In genomic region chr5:135167469-135167868, GRCm38 (mm10) we compare ENCODE assay signal across 10 mouse cellular contexts. TPM values are rescaled to one million over a fixed set of nuclear protein-coding genes. Genes with fewer than 3 reads are reported as not detected.
A peak's percentile ranks its signal among the peaks of the same experiment; 100 is the strongest.
DNase-seq lines count a peak whose midpoint lies in the region; ATAC-seq lines count a peak whose summit lies in the region.
"Had no signal": no experiment of that assay in that cellular context is flagged by ENCODE, and none has a peak within 500 bp of the region (broad histone marks: within the 10 kb centered on the region; RNA-seq: fewer than 3 reads in every experiment).

No protein-coding gene starts in this region.

- H3K4me1 ChIP-seq in forebrain, embryonic 15.5 days, result peaks cover 10% of the 10 kb centered on the region
- peaks cover 18% of the 10 kb centered on the region for H3K4me1 ChIP-seq in forebrain, embryonic 10.5 days
- peaks cover 21% of the 10 kb centered on the region for H3K4me1 ChIP-seq in midbrain, embryonic 10.5 days
- peaks cover 13% of the 10 kb centered on the region for H3K4me1 ChIP-seq in midbrain, embryonic 16.5 days (ENCODE audit: control insufficient read depth, insufficient read depth, low read length)
- 0 out of 2 replicates have a peak, but pooled peaks cover 2% of the 10 kb centered on the region for H3K4me1 ChIP-seq in stomach, embryonic 16.5 days (ENCODE audit: control insufficient read depth, insufficient read depth, low read length)
- H3K4me1 ChIP-seq in heart, embryonic 11.5 days (ENCODE audit: control insufficient read depth, insufficient read depth, low read length), result peaks cover 7% of the 10 kb centered on the region

- ATAC-seq in forebrain, embryonic 15.5 days (replicated peaks), result no peak
- ATAC-seq in midbrain, embryonic 16.5 days, result no peak
- no peak for ATAC-seq in stomach, embryonic 16.5 days (ENCODE audit: insufficient read depth, low FRiP score)
- ATAC-seq in heart, embryonic 11.5 days (replicated peaks; ENCODE audit: insufficient number of reproducible peaks, low FRiP score, low TSS enrichment), result no peak

- 95% methylated on average over 4 of the region's 4 CpGs for WGBS in forebrain, embryonic 15.5 days
- 98% methylated on average over 4 of the region's 4 CpGs for WGBS in forebrain, embryonic 10.5 days
- WGBS in midbrain, embryonic 10.5 days, result 94% methylated on average over 4 of the region's 4 CpGs
- 97% methylated on average over 4 of the region's 4 CpGs for WGBS in midbrain, embryonic 16.5 days
- WGBS in stomach, embryonic 16.5 days, result 88% methylated on average over 4 of the region's 4 CpGs
- WGBS in heart, embryonic 11.5 days (ENCODE audit: insufficient replicate concordance), result 94% methylated on average over 4 of the region's 4 CpGs

- H3K9me3 ChIP-seq in forebrain, embryonic 15.5 days, result no peaks in the 10 kb centered on the region
- no peaks in the 10 kb centered on the region for H3K9me3 ChIP-seq in forebrain, embryonic 10.5 days
- H3K9me3 ChIP-seq in midbrain, embryonic 10.5 days (replicated peaks), result no peaks in the 10 kb centered on the region
- no peaks in the 10 kb centered on the region for H3K9me3 ChIP-seq in midbrain, embryonic 16.5 days (replicated peaks; ENCODE audit: control insufficient read depth, low read length, poor library complexity, severe bottlenecking)
- no peaks in the 10 kb centered on the region for H3K9me3 ChIP-seq in stomach, embryonic 16.5 days (replicated peaks; ENCODE audit: control insufficient read depth, low read length)
- no peaks in the 10 kb centered on the region for H3K9me3 ChIP-seq in heart, embryonic 11.5 days (replicated peaks; ENCODE audit: control insufficient read depth, low read length)
- H3K9me3 ChIP-seq: lung, embryonic 15.5 days had no signal

- peak overlapping the region; percentile 99; the same call in 1 of the 2 replicates for H3K27ac ChIP-seq in forebrain, embryonic 15.5 days (replicated peaks)
- H3K27ac ChIP-seq in forebrain, embryonic 10.5 days, result no peak overlapping the region; the same call in 1 of the 2 replicates
- no peak overlapping the region for H3K27ac ChIP-seq in midbrain, embryonic 10.5 days (replicated peaks)
- H3K27ac ChIP-seq in midbrain, embryonic 16.5 days (ENCODE audit: low read length), result no peak overlapping the region
- H3K27ac ChIP-seq in stomach, embryonic 16.5 days (ENCODE audit: low read length), result no peak overlapping the region
- no peak overlapping the region for H3K27ac ChIP-seq in heart, embryonic 11.5 days (ENCODE audit: low read depth, low read length)

- H3K4me2 ChIP-seq in forebrain, embryonic 15.5 days (replicated peaks), result no peak overlapping the region
- no peak overlapping the region; the same call in 1 of the 2 replicates for H3K4me2 ChIP-seq in midbrain, embryonic 16.5 days (ENCODE audit: low read length)
- peak overlapping the region; percentile 87; the same call in 1 of the 2 replicates for H3K4me2 ChIP-seq in stomach, embryonic 16.5 days (ENCODE audit: low read depth, low read length)
- H3K4me2 ChIP-seq in heart, embryonic 11.5 days, result no peak overlapping the region

- no peak overlapping the region for H3K9ac ChIP-seq in forebrain, embryonic 15.5 days (replicated peaks)
- no peak overlapping the region for H3K9ac ChIP-seq in midbrain, embryonic 16.5 days (ENCODE audit: low read depth, low read length)
- no peak overlapping the region for H3K9ac ChIP-seq in stomach, embryonic 16.5 days (ENCODE audit: low read length)
- no peak overlapping the region for H3K9ac ChIP-seq in heart, embryonic 11.5 days (ENCODE audit: low read depth, low read length)

- H3K27me3 ChIP-seq in forebrain, embryonic 15.5 days, result no peaks in the 10 kb centered on the region
- no peaks in the 10 kb centered on the region for H3K27me3 ChIP-seq in forebrain, embryonic 10.5 days (ENCODE audit: poor library complexity, severe bottlenecking)
- H3K27me3 ChIP-seq in midbrain, embryonic 10.5 days (ENCODE audit: low read depth, poor library complexity, severe bottlenecking), result no peaks in the 10 kb centered on the region
- H3K27me3 ChIP-seq in midbrain, embryonic 16.5 days (ENCODE audit: control insufficient read depth, insufficient read depth, low read depth, low read length), result no peaks in the 10 kb centered on the region
- H3K27me3 ChIP-seq in stomach, embryonic 16.5 days (ENCODE audit: control insufficient read depth, insufficient read depth, low read length), result no peaks in the 10 kb centered on the region
- no peaks in the 10 kb centered on the region for H3K27me3 ChIP-seq in heart, embryonic 11.5 days (ENCODE audit: control insufficient read depth, insufficient read depth, low read length)
- H3K27me3 ChIP-seq: lung, embryonic 15.5 days; Patski had no signal

- H3K4me3 ChIP-seq in forebrain, embryonic 15.5 days, result no peak overlapping the region
- no peak overlapping the region for H3K4me3 ChIP-seq in forebrain, embryonic 10.5 days
- peak overlapping the region; percentile 69; the same call in 1 of the 2 replicates for H3K4me3 ChIP-seq in midbrain, embryonic 10.5 days
- no peak overlapping the region for H3K4me3 ChIP-seq in midbrain, embryonic 16.5 days (ENCODE audit: low read depth, low read length)
- no peak overlapping the region for H3K4me3 ChIP-seq in stomach, embryonic 16.5 days (replicated peaks; ENCODE audit: low read length)
- H3K4me3 ChIP-seq in heart, embryonic 11.5 days (ENCODE audit: low read depth, low read length), result no peak overlapping the region

- H3K36me3 ChIP-seq in forebrain, embryonic 15.5 days, result peaks cover 11% of the 10 kb centered on the region
- peaks cover 33% of the 10 kb centered on the region for H3K36me3 ChIP-seq in forebrain, embryonic 10.5 days (replicated peaks)
- H3K36me3 ChIP-seq in midbrain, embryonic 10.5 days, result peaks cover 31% of the 10 kb centered on the region
- peaks cover 7% of the 10 kb centered on the region; the same call in 1 of the 2 replicates for H3K36me3 ChIP-seq in midbrain, embryonic 16.5 days (ENCODE audit: control insufficient read depth, insufficient read depth, low read length)
- 0 out of 2 replicates have a peak, but pooled peaks cover 5% of the 10 kb centered on the region for H3K36me3 ChIP-seq in stomach, embryonic 16.5 days (ENCODE audit: control insufficient read depth, insufficient read depth, low read length)
- H3K36me3 ChIP-seq in heart, embryonic 11.5 days (ENCODE audit: control insufficient read depth, insufficient read depth, low read length), result peaks cover 1% of the 10 kb centered on the region; the same call in 1 of the 2 replicates

- DNase-seq in forebrain, embryonic 10.5 days (ENCODE audit: extremely low spot score, low spot score), result no peak
- DNase-seq in midbrain, embryonic 10.5 days (ENCODE audit: low spot score), result no peak
- peak; percentile 29 for DNase-seq in induced T-regulatory cell, adult 2 months (ENCODE audit: low read depth)
- DNase-seq in urinary bladder, postnatal 36 days (ENCODE audit: low spot score in 2 of 2), result no peak

RNA-seq across cellular contexts. Expression of gene Bcl7b, which starts 0.6 kb away (rescaled TPM):
- 52.9 and 53.8 TPM in 2 replicates for polyA plus RNA-seq in forebrain, embryonic 15.5 days (2015; fragmentation: Nextera tagmentation; extraction: Ambion mirVana)
- polyA plus RNA-seq in forebrain, embryonic 10.5 days (2016; fragmentation: Nextera tagmentation; extraction: Ambion mirVana), result 43.3 and 44.4 TPM in 2 replicates
- 49.4 and 49.5 TPM in 2 replicates for polyA plus RNA-seq in midbrain, embryonic 10.5 days (2016; fragmentation: Nextera tagmentation; extraction: Ambion mirVana)
- 40.4 TPM in 2 replicates for polyA plus RNA-seq in midbrain, embryonic 16.5 days (2015; fragmentation: Nextera tagmentation; extraction: Ambion mirVana)
- polyA plus RNA-seq in stomach, embryonic 16.5 days (2015; fragmentation: Nextera tagmentation; extraction: Ambion mirVana), result 50.1 and 54.6 TPM in 2 replicates
- 32.3 and 35.2 TPM in 2 replicates for polyA plus RNA-seq in heart, embryonic 11.5 days (2014; fragmentation: Nextera tagmentation; extraction: Ambion mirVana)

RNA-seq across cellular contexts. Expression of gene Tbl2, which starts 18.0 kb away (rescaled TPM):
- polyA plus RNA-seq in forebrain, embryonic 15.5 days (2015; fragmentation: Nextera tagmentation; extraction: Ambion mirVana), result 16.8 and 17.5 TPM in 2 replicates
- polyA plus RNA-seq in forebrain, embryonic 10.5 days (2016; fragmentation: Nextera tagmentation; extraction: Ambion mirVana), result 23.8 and 25.0 TPM in 2 replicates
- polyA plus RNA-seq in midbrain, embryonic 10.5 days (2016; fragmentation: Nextera tagmentation; extraction: Ambion mirVana), result 23.6 and 25.8 TPM in 2 replicates
- polyA plus RNA-seq in midbrain, embryonic 16.5 days (2015; fragmentation: Nextera tagmentation; extraction: Ambion mirVana), result 12.9 and 14.5 TPM in 2 replicates
- 23.9 and 26.4 TPM in 2 replicates for polyA plus RNA-seq in stomach, embryonic 16.5 days (2015; fragmentation: Nextera tagmentation; extraction: Ambion mirVana)
- polyA plus RNA-seq in heart, embryonic 11.5 days (2014; fragmentation: Nextera tagmentation; extraction: Ambion mirVana), result 20.0 and 21.3 TPM in 2 replicates

RNA-seq across cellular contexts. Expression of gene Baz1b, which starts 19.6 kb away (rescaled TPM):
- polyA plus RNA-seq in forebrain, embryonic 15.5 days (2015; fragmentation: Nextera tagmentation; extraction: Ambion mirVana), result 42.9 and 43.2 TPM in 2 replicates
- 58.0 and 59.1 TPM in 2 replicates for polyA plus RNA-seq in forebrain, embryonic 10.5 days (2016; fragmentation: Nextera tagmentation; extraction: Ambion mirVana)
- polyA plus RNA-seq in midbrain, embryonic 10.5 days (2016; fragmentation: Nextera tagmentation; extraction: Ambion mirVana), result 49.3 and 51.5 TPM in 2 replicates
- 19.5 and 26.8 TPM in 2 replicates for polyA plus RNA-seq in midbrain, embryonic 16.5 days (2015; fragmentation: Nextera tagmentation; extraction: Ambion mirVana)
- 24.3 and 28.5 TPM in 2 replicates for polyA plus RNA-seq in stomach, embryonic 16.5 days (2015; fragmentation: Nextera tagmentation; extraction: Ambion mirVana)
- 28.9 and 45.4 TPM in 2 replicates for polyA plus RNA-seq in heart, embryonic 11.5 days (2014; fragmentation: Nextera tagmentation; extraction: Ambion mirVana)
